Mouse (Mus musculus) intestine, postnatal 0 days (tissue): ENCODE data around the gene Brs3. TPM values are rescaled to one million over a fixed set of nuclear protein-coding genes. Genes with fewer than 3 reads are reported as not detected.

ENCODE experiments used
- ATAC-seq: fragments of 200-750 bp; cut with Nextera tagmentation; 2 replicates; pipeline ENCODE4 v1.8.0; 2017; ENCODE audit warnings: mild to moderate bottlenecking, moderate TSS enrichment, moderate library complexity
- H3K27ac ChIP-seq: fragments of 300-500 bp; sonication (generic); 2 replicates; pipeline ENCODE4 v1.5.1; 2014; ENCODE audit warnings: mild to moderate bottlenecking, low read depth, low read length, moderate library complexity
- H3K27me3 ChIP-seq: fragments of 300-500 bp; sonication (generic); replicated peaks from 2 replicates; pipeline ENCODE4 v1.6.1; 2014; ENCODE audit warnings: low read length, mixed read lengths; ENCODE audit not compliant: control insufficient read depth, insufficient read depth
- H3K36me3 ChIP-seq: fragments of 300-500 bp; sonication (generic); 2 replicates; pipeline ENCODE4 v1.6.1; 2014; ENCODE audit warnings: mild to moderate bottlenecking, moderate library complexity; ENCODE audit not compliant: control insufficient read depth, insufficient read depth
- H3K4me1 ChIP-seq: fragments of 300-500 bp; sonication (generic); replicated peaks from 2 replicates; pipeline ENCODE4 v1.6.1; 2014; ENCODE audit warnings: antibody characterized with exemption, low read length, mixed read lengths; ENCODE audit not compliant: control insufficient read depth, insufficient read depth
- H3K4me2 ChIP-seq: fragments of 300-500 bp; sonication (generic); replicated peaks from 2 replicates; pipeline ENCODE4 v1.6.1; 2014; ENCODE audit warnings: low read depth, mild to moderate bottlenecking, moderate library complexity
- H3K4me3 ChIP-seq: fragments of 300-500 bp; sonication (generic); 2 replicates; pipeline ENCODE4 v1.5.1; 2014; ENCODE audit warnings: low read depth, low read length
- H3K9ac ChIP-seq: fragments of 300-500 bp; sonication (generic); 2 replicates; pipeline ENCODE4 v1.6.1; 2014; ENCODE audit warnings: mild to moderate bottlenecking, low read depth, low read length
- H3K9me3 ChIP-seq: fragments of 300-500 bp; sonication (generic); 2 replicates; pipeline ENCODE4 v1.6.1; 2016; ENCODE audit warnings: mixed run types; ENCODE audit not compliant: control insufficient read depth
- CTCF ChIP-seq: sonication (generic); IDR thresholded peaks from 2 replicates; pipeline ENCODE4 v1.5.1; 2016; ENCODE audit warnings: low read depth, mild to moderate bottlenecking, control low read depth, antibody characterized with exemption, moderate library complexity
- WGBS: fragments of 180-500 bp; shearing (Covaris S2); extraction: QIAGEN DNeasy Blood & Tissue Kit; methylation state at CpG from one replicate; pipeline ENCODE4 v1.1.7; 2014; 5-methylcytosine and 5-hydroxymethylcytosine counted together
- polyA plus RNA-seq: library from polyadenylated mRNA; unstranded; fragments of >200 nt; fragmentation: Nextera tagmentation; extraction: Ambion mirVana; gene quantifications from 2 replicates; pipeline ENCODE4 v1.2.1, GENCODE M21; 2015

The Brs3 gene
- polyA plus RNA-seq, 1 experiment from 2014 or later, result not detected

GRCm38 (mm10) chrX:57081496-57081895 lies 38.6 kb downstream of the Brs3 start:
- no peak for ATAC-seq
- 65% methylated on average over 5 of the region's 5 CpGs for WGBS

GRCm38 (mm10) chrX:57087806-57088205 lies 44.9 kb downstream of the Brs3 start, which contains the start of gene Vgll1:
Gene Vgll1, plus strand, starts transcription at chrX:57088106.
- H3K4me2 ChIP-seq, result no peak within 1 kb of the TSS
- H3K9me3 ChIP-seq, result no peaks in the 10 kb centered on the region
- no peaks in the 10 kb centered on the region for H3K4me1 ChIP-seq
- no peak within 1 kb of the TSS for H3K27ac ChIP-seq
- no peak within 1 kb of the TSS for H3K4me3 ChIP-seq
- ATAC-seq, result no peak
- H3K36me3 ChIP-seq, result no peaks in the 10 kb centered on the region
- TF ChIP-seq CTCF, result no peak
- no peak within 1 kb of the TSS for H3K9ac ChIP-seq
- no peaks in the 10 kb centered on the region for H3K27me3 ChIP-seq
- 73% methylated on average over 4 of the region's 4 CpGs for WGBS

More at GRCm38 (mm10) chrX:57081496-57081895, 38.6 kb downstream of the Brs3 start:
- Histone ChIP-seq H3K27me3 (no peaks in the 10 kb centered on the region), H3K4me1 (no peaks in the 10 kb centered on the region), H3K9ac (no peak overlapping the region), H3K4me2 (no peak overlapping the region), H3K27ac (no peak overlapping the region), H3K4me3 (no peak overlapping the region), H3K9me3 (no peaks in the 10 kb centered on the region), H3K36me3 (no peaks in the 10 kb centered on the region)
- TF ChIP-seq CTCF, result no peak

Other genes starting within 250 kb of the Brs3 start
- 1.2 and 1.4 TPM in 2 replicates for gene Map7d3, start 220.7 kb upstream of the Brs3 start, polyA plus RNA-seq
- 1.3 and 2.2 TPM in 2 replicates for gene Adgrg4, start 172.9 kb upstream of the Brs3 start, polyA plus RNA-seq
- 32.9 and 35.6 TPM in 2 replicates for gene Htatsf1, start 10.5 kb downstream of the Brs3 start, polyA plus RNA-seq
- not detected in 2 replicates for gene Vgll1, start 45.0 kb downstream of the Brs3 start, polyA plus RNA-seq
- gene Cd40lg, start 169.1 kb downstream of the Brs3 start, polyA plus RNA-seq, result not detected in 2 replicates